Mouse (Mus musculus) adipocyte (in vitro differentiated cells): Measurements from ENCODE around the gene Dab2ip.

Source experiments
- DNase-seq: peaks from one replicate; pipeline ENCODE4 v3.0.0-alpha.2; 2016; ENCODE audit warnings: low spot score

The Dab2ip gene

GRCm38 (mm10) chr2:35716175-35716574 lies 158.1 kb downstream of the Dab2ip start:
- DNase-seq, result no peak

GRCm38 (mm10) chr2:35718003-35718500 lies 160.0 kb downstream of the Dab2ip start:
- peak; percentile 51 for DNase-seq

- DNase-seq, result no peak
Measured at GRCm38 (mm10) chr2:35718662-35719061, 160.6 kb downstream of the Dab2ip start.

GRCm38 (mm10) chr2:35719230-35720005 lies 161.4 kb downstream of the Dab2ip start:
- DNase-seq, result no peak

- peak; percentile 49 for DNase-seq
Measured at GRCm38 (mm10) chr2:35720104-35720503, 162.0 kb downstream of the Dab2ip start.

- DNase-seq, result no peak
Measured at GRCm38 (mm10) chr2:35720550-35720949, 162.5 kb downstream of the Dab2ip start.

- no peak for DNase-seq
Measured at GRCm38 (mm10) chr2:35720956-35721355, 162.9 kb downstream of the Dab2ip start.

- no peak for DNase-seq
Measured at GRCm38 (mm10) chr2:35722821-35723220, 164.8 kb downstream of the Dab2ip start.

DNA sequence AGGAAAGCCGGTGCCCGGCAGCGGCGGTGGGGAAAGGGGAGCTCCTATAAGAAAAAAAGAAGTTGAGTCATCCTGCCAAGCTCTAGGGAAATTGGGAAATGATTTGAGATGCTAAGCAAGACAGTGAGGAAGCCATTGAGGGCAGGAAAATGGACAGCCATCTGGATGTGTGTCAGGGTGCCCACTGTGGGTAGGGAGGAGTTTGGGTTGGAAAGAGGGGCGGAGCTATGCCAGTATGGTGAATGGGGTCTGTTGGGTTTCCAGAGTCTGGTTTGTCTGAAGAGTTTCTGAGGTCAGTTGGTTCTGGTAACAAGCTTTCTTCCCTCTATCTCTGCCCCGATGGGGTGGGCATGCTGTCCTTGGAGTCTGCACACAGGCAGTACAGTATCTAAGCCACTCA lies 165.2 kb downstream of the Dab2ip start:
- no peak for DNase-seq

GRCm38 (mm10) chr2:35723691-35724090 lies 165.6 kb downstream of the Dab2ip start:
- DNase-seq, result no peak

DNA sequence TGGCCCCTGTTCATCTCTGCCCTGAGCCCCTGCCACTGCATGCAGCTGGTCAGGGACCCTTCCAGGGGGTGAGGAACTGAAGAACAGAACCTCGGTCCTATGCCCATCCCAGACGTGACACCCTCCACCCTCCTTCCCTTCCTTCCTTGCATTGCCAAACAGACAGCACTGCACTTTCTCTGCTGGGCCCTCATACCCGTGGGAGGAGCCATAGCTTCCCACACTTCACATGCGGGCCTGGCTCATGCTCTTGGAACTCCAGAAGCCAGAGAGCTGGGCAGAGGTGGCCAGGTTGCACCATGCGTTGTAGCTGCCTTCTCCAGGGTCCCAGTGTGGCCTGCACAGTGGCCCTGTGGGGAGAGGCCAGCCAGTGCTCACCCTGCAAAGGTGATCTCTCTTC lies 170.6 kb downstream of the Dab2ip start:
- no peak for DNase-seq

DNA sequence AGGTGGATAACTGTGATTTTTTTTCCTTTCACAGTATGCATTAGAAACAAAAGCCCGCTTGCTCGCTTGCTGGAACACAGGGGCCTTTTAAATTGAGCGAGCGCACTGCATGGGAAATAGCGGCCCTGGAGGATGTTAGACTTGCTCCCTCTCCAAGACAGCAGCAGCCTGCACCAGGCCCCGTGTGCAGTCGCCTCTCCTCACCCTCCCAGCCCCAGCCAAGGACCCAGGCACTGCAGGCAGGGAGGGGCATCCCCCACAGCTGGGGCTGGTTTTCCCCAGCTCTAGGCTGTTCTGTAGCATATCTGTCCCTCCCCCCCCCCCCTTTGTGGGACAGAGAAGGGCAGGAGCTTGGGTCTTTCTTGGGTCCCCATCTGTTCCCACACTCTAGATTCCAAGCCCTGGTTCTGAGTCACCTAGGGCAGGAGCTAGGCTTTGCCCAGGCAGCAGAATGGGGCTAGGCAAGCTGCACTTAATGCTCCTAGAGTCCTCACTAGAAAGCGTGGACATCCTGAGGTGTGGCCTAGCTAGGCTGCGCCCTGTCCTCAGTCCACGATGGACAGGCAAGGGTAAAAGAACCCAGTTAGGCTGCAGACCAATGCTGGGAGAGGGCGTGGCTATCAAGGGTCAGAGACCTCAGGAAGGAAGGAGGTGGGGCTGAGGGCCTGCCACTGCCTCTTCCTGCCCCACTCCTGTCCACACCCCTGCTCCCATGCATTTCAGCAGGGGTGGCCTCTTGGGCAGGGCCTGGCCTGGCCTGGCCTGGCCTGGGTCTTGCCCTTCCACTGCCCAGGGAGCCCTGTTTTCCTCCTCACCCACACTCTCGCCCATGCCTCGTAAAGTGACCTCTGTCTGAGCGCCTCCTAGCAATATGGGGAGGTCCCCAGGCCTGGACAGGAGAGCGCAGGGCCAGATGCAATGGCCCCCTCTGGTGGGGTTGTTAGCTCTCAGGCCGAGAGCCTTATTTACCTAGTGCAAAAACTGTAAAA lies 171.3 kb downstream of the Dab2ip start:
- no peak for DNase-seq

GRCm38 (mm10) chr2:35731671-35732449 lies 173.8 kb downstream of the Dab2ip start:
- DNase-seq, result no peak

- DNase-seq, result no peak
Measured at GRCm38 (mm10) chr2:35735001-35735400, 176.9 kb downstream of the Dab2ip start.

DNA sequence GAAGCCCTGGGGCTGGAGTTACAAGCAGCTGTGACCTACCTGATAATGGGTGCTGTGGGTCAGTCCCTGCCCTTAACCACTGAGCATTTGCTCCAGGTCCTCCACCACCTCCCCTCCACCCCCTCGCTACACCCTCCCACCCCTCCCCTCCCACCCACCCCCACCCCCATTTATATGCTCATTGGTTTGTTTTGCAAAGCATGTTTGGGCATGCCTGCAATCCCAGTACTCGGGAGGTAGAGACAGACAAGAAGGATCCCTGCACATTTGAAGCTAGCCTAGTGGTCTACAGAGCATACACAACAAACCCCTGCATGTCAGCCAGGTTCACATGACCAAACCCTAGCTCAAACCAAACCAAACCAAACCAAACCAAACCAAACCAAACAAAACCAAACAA lies 178.0 kb downstream of the Dab2ip start:
- no peak for DNase-seq

DNA sequence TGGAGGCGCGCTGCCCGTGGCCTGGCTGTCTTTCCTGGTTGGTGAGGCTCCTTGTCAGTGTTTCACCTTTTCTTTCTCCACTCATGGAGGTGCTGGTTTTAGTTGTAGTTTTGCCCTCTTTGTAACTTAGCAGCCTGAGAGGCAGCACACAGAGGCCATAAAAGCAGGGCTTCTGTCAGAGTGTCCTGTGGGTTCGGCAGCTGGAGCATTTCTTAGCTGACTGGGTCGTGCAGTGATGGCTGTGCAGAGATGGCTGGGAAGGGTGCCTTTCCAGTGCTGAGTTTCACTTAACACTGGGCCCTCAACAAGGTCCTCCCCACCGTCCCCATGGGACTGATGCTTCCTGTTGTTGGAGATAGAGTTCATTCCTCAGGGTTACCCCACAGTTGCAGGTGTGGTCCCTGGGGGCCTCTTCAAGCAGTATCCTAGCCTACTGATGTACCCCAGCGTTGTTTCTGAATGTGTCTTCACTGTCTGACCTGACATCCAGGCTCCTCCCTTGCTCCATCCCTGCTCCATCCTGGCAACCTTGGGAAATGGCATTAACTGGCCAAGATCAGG lies 179.5 kb downstream of the Dab2ip start:
- no peak for DNase-seq

- no peak for DNase-seq
Measured at GRCm38 (mm10) chr2:35739669-35740254, 181.7 kb downstream of the Dab2ip start.

DNA sequence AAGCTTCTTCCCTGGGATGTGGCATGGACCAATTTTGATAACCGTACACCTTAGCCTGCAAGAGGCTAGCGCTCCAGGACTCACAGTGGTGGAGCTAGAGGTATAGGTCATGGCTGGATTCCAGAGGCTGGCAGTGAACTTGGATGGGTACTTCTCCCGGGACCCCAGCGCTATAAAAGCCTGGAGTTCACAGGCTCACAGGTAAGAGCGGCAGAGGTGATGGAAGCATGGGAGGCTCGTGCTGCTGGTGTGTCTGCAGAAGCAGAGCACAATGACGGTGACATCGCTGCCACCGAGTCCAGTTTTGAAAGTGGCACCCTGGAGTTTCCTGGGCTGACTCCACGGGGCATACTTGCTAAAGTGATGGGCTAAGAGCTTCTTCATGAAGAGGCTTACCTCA lies 187.8 kb downstream of the Dab2ip start:
- no peak for DNase-seq

DNA sequence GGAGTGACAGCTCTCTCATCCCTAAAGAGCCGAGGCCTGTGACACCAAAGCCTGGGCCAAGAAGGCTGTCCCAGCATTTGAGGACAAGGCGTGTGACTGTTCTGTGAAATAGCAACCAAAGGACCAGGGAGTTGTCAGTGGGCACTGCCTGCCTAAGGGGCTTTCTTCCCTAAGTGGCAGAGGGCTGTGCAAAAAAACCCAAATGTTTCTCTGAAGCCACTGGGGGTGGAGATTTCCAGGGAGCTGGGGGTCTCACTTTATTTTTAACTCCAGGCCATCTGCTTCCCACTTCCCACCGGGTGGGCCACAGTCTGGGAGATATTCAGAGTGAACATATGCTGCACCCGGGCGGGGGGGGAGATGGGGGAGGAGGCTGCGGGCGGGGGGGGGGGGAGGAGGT lies 188.6 kb downstream of the Dab2ip start:
- no peak for DNase-seq

GRCm38 (mm10) chr2:35747371-35748035 lies 189.4 kb downstream of the Dab2ip start:
- DNase-seq, result no peak
